Mouse (Mus musculus) urinary bladder, postnatal 36 days (tissue): ENCODE measurements around the gene Sidt2.

Source experiments
- DNase-seq, 2 experiments: peaks; one replicate each; pipeline ENCODE4 v3.0.0; 2022; ENCODE audit warnings: low spot score in 2 of 2, mixed read lengths in 1 of 2

Sidt2 gene

GRCm38 (mm10) chr9:45946872-45947183 is 8.2 kb downstream of the Sidt2 start:
- no peak for DNase-seq

- no peak for DNase-seq
These were observed 8.7 kb downstream of the Sidt2 start for GRCm38 (mm10) chr9:45946182-45946871.

- DNase-seq: no peak
These were observed 9.3 kb downstream of the Sidt2 start for GRCm38 (mm10) chr9:45945721-45946120.

GRCm38 (mm10) chr9:45944506-45945400 is 10.3 kb downstream of the Sidt2 start:
- no peak for DNase-seq

GRCm38 (mm10) chr9:45943628-45944505 is 11.2 kb downstream of the Sidt2 start:
- no peak for DNase-seq

GRCm38 (mm10) chr9:45942916-45943315 is 12.1 kb downstream of the Sidt2 start:
- DNase-seq: no peak

- DNase-seq: no peak
These were observed 12.6 kb downstream of the Sidt2 start for GRCm38 (mm10) chr9:45942464-45942863.

GRCm38 (mm10) chr9:45941329-45941888 is 13.6 kb downstream of the Sidt2 start:
- no peak for DNase-seq

GRCm38 (mm10) chr9:45939794-45940193 is 15.3 kb downstream of the Sidt2 start:
- DNase-seq: no peak

GRCm38 (mm10) chr9:45938952-45939637 is 16.0 kb downstream of the Sidt2 start:
- no peak for DNase-seq

- no peak for DNase-seq
These were observed 17.0 kb downstream of the Sidt2 start for GRCm38 (mm10) chr9:45938088-45938487.

GRCm38 (mm10) chr9:45936883-45937282 is 18.2 kb downstream of the Sidt2 start:
- DNase-seq: peak; percentile 31 to 65

GRCm38 (mm10) chr9:45935628-45936210 is 19.3 kb downstream of the Sidt2 start, which contains the start of gene Tagln:
Tagln (minus strand) TSS chr9:45936058.
- peak in 1 of 2 experiments; percentile 26 for DNase-seq

GRCm38 (mm10) chr9:45932571-45933415 is 22.3 kb downstream of the Sidt2 start:
- DNase-seq: no peak

- no peak for DNase-seq
These were observed 23.1 kb downstream of the Sidt2 start for GRCm38 (mm10) chr9:45931958-45932357.

GRCm38 (mm10) chr9:45929285-45929684 is 25.8 kb downstream of the Sidt2 start:
- DNase-seq: no peak

- DNase-seq: no peak
These were observed 35.2 kb downstream of the Sidt2 start for GRCm38 (mm10) chr9:45919895-45920294.

- DNase-seq: peak in 1 of 2 experiments; percentile 74
These were observed 37.8 kb downstream of the Sidt2 start for GRCm38 (mm10) chr9:45917041-45917934.

- DNase-seq: no peak
These were observed 39.4 kb downstream of the Sidt2 start for GRCm38 (mm10) chr9:45915659-45916058.
